Mouse (Mus musculus) sigmoid colon, adult 10 weeks (tissue): ENCODE measurements around the gene Sytl1. TPM values are rescaled to one million over a fixed set of nuclear protein-coding genes. Genes with fewer than 3 reads are reported as not detected.

Experiments
- polyA plus RNA-seq: library from polyadenylated mRNA; stranded (reverse); fragments of 350-450 nt; fragmentation: Illumina TruSeq; extraction: RNeasy Lipid Tissue Mini Kit (QIAGEN cat#74804); gene quantifications from one replicate; pipeline ENCODE4 v1.2.3, GENCODE M21; 2014; ENCODE audit warnings: low read depth, low replicate concordance

Sytl1 gene
- 0.73 TPM for polyA plus RNA-seq

GRCm38 (mm10) chr4:133262882-133263281 is at the start of gene Sytl1:
Sytl1 (minus strand) TSS chr4:133263113.

GRCm38 (mm10) chr4:133277104-133278026 is 14.5 kb upstream of the Sytl1 start, which contains the start of gene Tmem222:
Tmem222 (minus strand) TSS chr4:133277792.

GRCm38 (mm10) chr4:133240490-133240921 is 22.4 kb downstream of the Sytl1 start, which contains the start of gene Map3k6:
Map3k6 (plus strand) TSS chr4:133240818.

GRCm38 (mm10) chr4:133211751-133212561 is 51.0 kb downstream of the Sytl1 start, which contains the start of the genes Cd164l2 and Gpr3:
Cd164l2 (plus strand) TSS chr4:133212131.
Gpr3 (minus strand) TSS chr4:133212536.

Other genes starting within 250 kb of the Sytl1 start
- 162 TPM for gene Wasf2, start 132.6 kb downstream of the Sytl1 start, polyA plus RNA-seq
- gene Cd164l2, start 51.0 kb downstream of the Sytl1 start, polyA plus RNA-seq, result not detected
- not detected for gene Gpr3, start 50.6 kb downstream of the Sytl1 start, polyA plus RNA-seq
- gene Map3k6, start 22.3 kb downstream of the Sytl1 start, polyA plus RNA-seq, result 0.25 TPM
- gene Tmem222, start 14.7 kb upstream of the Sytl1 start, polyA plus RNA-seq, result 1.3 TPM
- 4.4 TPM for gene Wdtc1, start 90.4 kb upstream of the Sytl1 start, polyA plus RNA-seq
- gene Slc9a1, start 106.6 kb upstream of the Sytl1 start, polyA plus RNA-seq, result 2.6 TPM
- 0.32 TPM for gene Tent5b, start 217.0 kb upstream of the Sytl1 start, polyA plus RNA-seq
- 1.8 TPM for gene Trnp1, start 235.4 kb upstream of the Sytl1 start, polyA plus RNA-seq